Mouse (Mus musculus) olfactory bulb, adult 2 months (tissue): ENCODE results near the gene Gadd45gip1.

Experiments used
- CTCF ChIP-seq: fragments of 200-500 bp; IDR thresholded peaks from 2 replicates; pipeline ENCODE4 v1.5.1; 2012; ENCODE audit warnings: low read depth, mild to moderate bottlenecking, low read length, moderate library complexity; ENCODE audit not compliant: insufficient read depth
- POLR2A ChIP-seq: fragments of 200-500 bp; IDR thresholded peaks from 2 replicates; pipeline ENCODE4 v1.6.1; 2012; ENCODE audit warnings: mild to moderate bottlenecking, low read depth, low read length, moderate library complexity; ENCODE audit not compliant: insufficient read depth

GRCm38 (mm10) chr8:84871376-84872308, 40.3 kb downstream of the Gadd45gip1 start, which contains the start of gene Syce2:
- TF ChIP-seq CTCF (no peak), POLR2A (no peak)
